Mouse (Mus musculus) forebrain, embryonic 12.5 days (tissue): ENCODE results near the gene Ttc21a. TPM values are rescaled to one million over a fixed set of nuclear protein-coding genes. Genes with fewer than 3 reads are reported as not detected.

Experiments used
- ATAC-seq: fragments of 200-750 bp; cut with Nextera tagmentation; 2 replicates; pipeline ENCODE4 v1.8.0; 2017; ENCODE audit warnings: moderate TSS enrichment; ENCODE audit not compliant: low FRiP score
- H3K27ac ChIP-seq: fragments of 300-500 bp; sonication (generic); 2 replicates; pipeline ENCODE4 v1.5.1; 2016; ENCODE audit warnings: mild to moderate bottlenecking
- H3K27me3 ChIP-seq: fragments of 300-500 bp; sonication (generic); 2 replicates; pipeline ENCODE4 v1.6.1; 2016; ENCODE audit warnings: mild to moderate bottlenecking
- H3K36me3 ChIP-seq: fragments of 300-500 bp; sonication (generic); replicated peaks from 2 replicates; pipeline ENCODE4 v1.6.1; 2016; ENCODE audit warnings: mild to moderate bottlenecking
- H3K4me1 ChIP-seq: fragments of 300-500 bp; sonication (generic); 2 replicates; pipeline ENCODE4 v1.6.1; 2016
- H3K4me2 ChIP-seq: fragments of 300-500 bp; sonication (generic); 2 replicates; pipeline ENCODE4 v1.6.1; 2016; ENCODE audit warnings: mild to moderate bottlenecking, moderate library complexity
- H3K4me3 ChIP-seq: fragments of 300-500 bp; sonication (generic); replicated peaks from 2 replicates; pipeline ENCODE4 v1.5.1; 2016; ENCODE audit warnings: mild to moderate bottlenecking
- H3K9ac ChIP-seq: fragments of 300-500 bp; sonication (generic); 2 replicates; pipeline ENCODE4 v1.6.1; 2016; ENCODE audit warnings: mild to moderate bottlenecking
- H3K9me3 ChIP-seq: fragments of 300-500 bp; sonication (generic); 2 replicates; pipeline ENCODE4 v1.6.1; 2016
- WGBS: fragments of 180-500 bp; shearing (Covaris S2); methylation state at CpG from one replicate; pipeline ENCODE4 v1.1.7; 2016; 5-methylcytosine and 5-hydroxymethylcytosine counted together
- polyA plus RNA-seq: library from polyadenylated mRNA; unstranded; fragments of >200 nt; fragmentation: Nextera tagmentation; extraction: Ambion mirVana; gene quantifications from 2 replicates; pipeline ENCODE4 v1.2.1, GENCODE M21; 2016

Gene Ttc21a
- polyA plus RNA-seq, 1 experiment from 2014 or later = 0.24 TPM

DNA sequence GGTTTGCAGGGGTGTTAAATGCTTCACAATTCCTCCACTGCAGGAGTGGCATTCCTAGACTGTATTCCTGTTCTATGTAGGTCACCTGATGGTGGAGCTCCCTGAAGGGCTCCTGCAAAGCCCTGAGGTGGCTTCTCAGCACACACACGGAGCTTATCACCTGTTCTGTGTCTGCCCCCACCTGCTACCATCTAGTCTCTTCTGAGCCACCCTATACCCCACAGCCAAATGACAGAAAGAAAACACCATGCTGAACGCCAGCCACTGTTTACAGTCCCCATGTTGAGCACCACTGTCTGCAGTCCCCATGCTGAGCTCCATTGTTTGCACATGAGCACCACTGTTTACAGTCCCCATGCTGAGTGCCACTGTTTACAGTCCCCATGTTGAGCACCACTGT lies 42.3 kb downstream of the Ttc21a start:
- 43% methylated on average over 2 of the region's 2 CpGs for WGBS
- no peak for ATAC-seq
- H3K27ac ChIP-seq = no peak overlapping the region
- H3K9me3 ChIP-seq = no peaks in the 10 kb centered on the region
- no peak overlapping the region for H3K4me3 ChIP-seq
- H3K9ac ChIP-seq = no peak overlapping the region
- peaks cover 27% of the 10 kb centered on the region for H3K27me3 ChIP-seq
- H3K4me1 ChIP-seq = peaks cover 65% of the 10 kb centered on the region
- H3K4me2 ChIP-seq = no peak overlapping the region
- no peaks in the 10 kb centered on the region for H3K36me3 ChIP-seq

DNA sequence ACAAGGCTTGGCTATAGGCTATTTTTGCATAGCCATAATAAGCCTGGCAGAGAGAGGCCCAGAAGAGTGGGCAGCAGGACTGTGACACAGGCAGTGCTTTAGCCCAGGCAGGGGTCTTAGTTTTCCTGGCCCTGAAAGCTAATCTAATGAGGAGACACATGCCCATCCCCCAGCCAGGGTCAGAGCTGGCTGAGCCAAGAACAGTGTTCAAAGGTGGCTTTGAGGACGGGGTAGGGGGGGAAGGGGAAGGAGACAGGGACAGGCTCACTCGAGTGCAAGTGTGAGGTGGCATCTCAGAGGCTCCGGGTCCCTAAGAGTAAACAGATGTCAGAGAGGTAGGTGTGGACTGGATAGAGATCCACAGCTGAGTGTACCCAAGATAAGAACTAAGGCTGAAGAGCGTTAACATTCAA lies 43.4 kb downstream of the Ttc21a start:
- peaks cover 65% of the 10 kb centered on the region for H3K4me1 ChIP-seq

DNA sequence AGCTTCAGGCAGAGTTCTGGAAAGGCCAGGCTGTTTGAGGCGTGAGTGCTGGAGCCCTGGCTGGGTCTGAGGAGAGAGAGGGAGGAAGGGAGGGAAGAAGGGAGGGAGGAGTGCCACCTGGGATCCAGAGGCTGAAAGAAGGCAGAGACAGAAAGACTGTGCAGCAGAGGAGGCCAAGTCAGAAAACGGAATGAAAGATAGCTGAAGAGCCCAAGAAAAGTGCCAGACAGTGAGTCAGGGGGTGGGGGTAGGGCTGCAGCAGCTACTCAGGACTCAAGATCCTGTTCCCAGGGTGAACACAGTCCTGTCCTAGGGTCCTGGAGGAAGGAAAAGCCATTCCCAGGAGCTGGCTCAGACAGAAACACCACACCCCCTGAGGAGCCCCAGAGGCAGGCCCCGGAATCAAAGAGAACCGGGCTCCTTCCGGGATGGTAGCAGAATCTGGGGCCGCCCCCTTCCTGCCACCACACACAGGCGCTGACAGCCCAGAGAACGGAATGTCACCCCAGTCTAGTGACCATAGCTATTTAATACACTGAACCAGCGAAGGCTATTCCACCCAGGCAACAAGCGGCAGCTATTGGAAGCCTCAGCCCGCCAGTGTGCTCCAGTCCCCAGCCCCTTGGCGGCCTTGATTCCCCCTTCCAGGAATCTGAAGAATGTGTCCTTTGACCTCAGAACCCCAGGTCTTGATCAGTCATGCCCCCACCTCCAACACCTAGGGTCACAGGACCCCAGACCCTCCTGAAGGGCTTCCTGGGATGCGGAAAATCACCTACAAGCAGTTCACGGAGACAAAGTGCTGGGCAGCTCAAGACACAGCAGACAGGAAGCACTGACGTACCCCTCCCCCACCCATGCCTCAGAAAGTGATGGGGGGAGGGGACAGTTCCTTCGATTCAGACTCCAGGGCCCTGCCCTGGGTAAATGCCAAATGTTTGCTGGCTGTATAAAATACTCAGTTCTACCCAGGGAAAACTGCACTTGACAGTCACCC lies 44.1 kb downstream of the Ttc21a start:
- no peak; the same call in 1 of the 2 replicates for ATAC-seq
- WGBS = 2% methylated on average over 16 of the region's 16 CpGs
- peaks cover 65% of the 10 kb centered on the region for H3K4me1 ChIP-seq

More for the DNA sequence above, 43.4 kb downstream of the Ttc21a start:
- Histone ChIP-seq H3K4me2 (peak overlapping the region; percentile 87), H3K27me3 (peaks cover 28% of the 10 kb centered on the region), H3K36me3 (no peaks in the 10 kb centered on the region), H3K27ac (peak overlapping the region; percentile 79), H3K4me3 (no peak overlapping the region), H3K9ac (peak overlapping the region; percentile 52), H3K9me3 (no peaks in the 10 kb centered on the region)
- ATAC-seq = no peak
- WGBS = 3% methylated on average over 4 of the region's 4 CpGs

DNA sequence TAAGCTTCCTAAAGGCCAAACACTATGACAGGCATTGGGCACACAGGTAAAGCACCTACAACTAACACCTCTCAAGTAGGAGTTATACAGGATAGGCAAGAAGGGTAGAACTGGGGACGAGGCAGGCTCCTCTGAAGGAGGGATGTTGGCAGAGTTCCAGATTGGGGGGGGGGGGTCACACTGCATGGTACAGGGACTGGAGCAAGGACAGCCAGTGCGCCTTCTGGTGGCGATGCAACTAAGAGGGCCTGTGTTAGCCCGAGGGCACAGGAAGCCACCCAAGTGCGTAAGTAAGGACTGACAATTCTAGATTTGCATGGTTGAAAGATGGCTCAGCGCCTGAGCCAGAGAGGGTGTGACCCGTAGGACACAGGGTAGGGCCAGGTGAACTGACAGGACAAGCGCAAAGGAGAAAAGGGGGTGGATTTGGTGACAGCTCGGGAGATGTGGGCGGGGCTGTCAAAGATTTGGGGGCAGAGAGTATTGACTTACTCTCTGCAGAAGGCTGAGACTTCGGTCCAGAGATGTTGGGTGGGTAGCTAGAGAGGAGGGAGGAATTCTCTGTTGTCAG lies 44.9 kb downstream of the Ttc21a start:
- peaks cover 32% of the 10 kb centered on the region for H3K27me3 ChIP-seq
- H3K9me3 ChIP-seq = no peaks in the 10 kb centered on the region
- H3K4me2 ChIP-seq = peak overlapping the region; percentile 87
- peaks cover 61% of the 10 kb centered on the region for H3K4me1 ChIP-seq
- H3K4me3 ChIP-seq = peak overlapping the region; percentile 59
- H3K9ac ChIP-seq = no peak overlapping the region
- peak; percentile 22 for ATAC-seq
- H3K27ac ChIP-seq = 0 out of 2 replicates have a peak overlapping the region, but pooled peaks have one; percentile 25
- 4% methylated on average over 11 of the region's 11 CpGs for WGBS
- H3K36me3 ChIP-seq = no peaks in the 10 kb centered on the region

More for the DNA sequence above, 44.1 kb downstream of the Ttc21a start:
- H3K27ac ChIP-seq = peak overlapping the region; percentile 79
- H3K9me3 ChIP-seq = no peaks in the 10 kb centered on the region
- H3K27me3 ChIP-seq = peaks cover 28% of the 10 kb centered on the region
- H3K4me3 ChIP-seq = peak overlapping the region; percentile 59
- H3K4me2 ChIP-seq = peak overlapping the region; percentile 87
- no peaks in the 10 kb centered on the region for H3K36me3 ChIP-seq
- peak overlapping the region; percentile 52 for H3K9ac ChIP-seq

DNA sequence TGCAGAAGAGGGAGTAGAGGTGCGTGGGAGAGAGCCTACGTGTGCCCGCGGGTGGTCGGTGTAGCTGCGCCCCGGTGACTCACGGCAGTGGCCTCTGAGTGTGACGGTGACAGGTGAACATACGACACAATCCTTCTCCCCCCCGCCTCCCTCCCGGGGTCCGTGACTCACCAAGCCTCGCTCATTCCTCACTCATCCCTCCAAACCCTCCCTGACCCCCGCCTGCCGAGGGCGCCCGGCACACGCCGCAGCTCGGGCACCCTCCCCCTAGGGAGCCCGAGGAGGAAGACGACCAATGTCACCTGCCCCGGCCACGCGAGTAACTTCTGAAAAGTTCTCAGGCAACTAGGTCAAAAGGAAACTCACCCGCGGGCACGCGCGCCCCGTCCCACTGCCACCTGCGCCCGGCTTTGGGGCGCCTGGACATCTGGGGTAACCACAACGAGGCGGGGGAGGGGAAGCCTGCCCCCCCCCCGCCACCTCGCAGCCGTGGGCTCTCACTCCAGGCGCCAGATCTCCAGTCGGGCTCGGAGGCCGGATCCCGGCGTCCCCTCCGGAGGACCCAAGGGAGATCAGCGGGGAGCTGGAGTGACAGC lies 45.6 kb downstream of the Ttc21a start:
- no peaks in the 10 kb centered on the region for H3K9me3 ChIP-seq
- peak overlapping the region; percentile 59 for H3K4me3 ChIP-seq
- WGBS = 0% methylated on average over 44 of the region's 48 CpGs
- peak overlapping the region; percentile 57 for H3K9ac ChIP-seq
- peak overlapping the region; percentile 87 for H3K4me2 ChIP-seq
- H3K4me1 ChIP-seq = peaks cover 54% of the 10 kb centered on the region
- H3K27ac ChIP-seq = no peak overlapping the region
- peaks cover 32% of the 10 kb centered on the region for H3K27me3 ChIP-seq
- ATAC-seq = no peak
- H3K36me3 ChIP-seq = no peaks in the 10 kb centered on the region

DNA sequence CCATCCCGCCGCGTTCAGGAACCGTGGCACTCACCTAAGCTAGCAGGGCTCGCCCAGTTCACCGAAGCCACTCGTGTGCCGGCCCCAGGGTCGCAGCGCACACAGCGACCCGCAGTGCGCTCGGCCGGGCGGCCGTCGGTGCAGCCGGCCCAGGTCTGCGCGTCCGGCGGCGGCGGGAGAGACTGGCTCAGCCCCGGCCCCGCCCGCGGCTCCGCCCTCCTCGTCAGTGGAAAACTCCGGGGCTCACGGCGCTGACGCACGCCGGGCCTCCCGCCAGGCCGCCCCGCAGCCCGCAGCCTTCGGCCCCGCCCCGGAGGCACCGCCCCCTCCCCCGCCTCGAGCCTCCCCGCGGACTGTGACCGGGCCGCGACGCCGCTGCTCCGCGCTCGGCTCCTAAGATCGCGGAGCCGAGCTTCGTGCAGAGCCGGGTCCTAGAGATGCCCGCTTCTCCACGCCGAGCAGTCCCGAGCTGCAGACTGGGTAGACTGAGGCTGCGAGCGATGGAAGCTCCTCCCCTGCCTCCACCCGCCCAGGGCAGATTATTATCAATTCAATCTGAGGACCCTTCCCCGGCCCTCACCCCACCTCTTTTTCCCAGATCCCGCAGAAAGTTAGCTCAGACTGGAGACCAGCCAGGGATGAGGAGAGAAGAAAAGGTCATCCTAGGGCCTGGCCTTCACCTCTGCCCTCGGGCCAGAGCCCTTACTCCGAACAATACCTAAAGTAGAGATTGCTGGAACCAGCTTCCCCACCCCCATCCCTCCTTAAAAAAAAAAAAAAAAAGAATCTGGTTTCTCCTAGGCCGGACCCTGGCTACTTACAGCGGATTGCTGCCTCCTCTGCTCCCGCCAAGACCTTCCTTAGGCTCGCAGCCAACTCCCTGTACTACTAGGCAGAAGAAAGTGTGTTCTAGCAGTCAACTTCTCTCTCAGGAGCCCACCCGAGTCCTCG lies 46.5 kb downstream of the Ttc21a start:
- H3K27me3 ChIP-seq = peaks cover 32% of the 10 kb centered on the region
- under 1% methylated on average over 79 of the region's 79 CpGs for WGBS
- 0 out of 2 replicates have a peak overlapping the region, but pooled peaks have one; percentile 25 for H3K27ac ChIP-seq
- H3K4me3 ChIP-seq = peak overlapping the region; percentile 59
- peak overlapping the region; percentile 87 for H3K4me2 ChIP-seq
- H3K9me3 ChIP-seq = no peaks in the 10 kb centered on the region
- H3K4me1 ChIP-seq = peaks cover 47% of the 10 kb centered on the region
- ATAC-seq = peak; percentile 84
- H3K9ac ChIP-seq = peak overlapping the region; percentile 57
- H3K36me3 ChIP-seq = no peaks in the 10 kb centered on the region

DNA sequence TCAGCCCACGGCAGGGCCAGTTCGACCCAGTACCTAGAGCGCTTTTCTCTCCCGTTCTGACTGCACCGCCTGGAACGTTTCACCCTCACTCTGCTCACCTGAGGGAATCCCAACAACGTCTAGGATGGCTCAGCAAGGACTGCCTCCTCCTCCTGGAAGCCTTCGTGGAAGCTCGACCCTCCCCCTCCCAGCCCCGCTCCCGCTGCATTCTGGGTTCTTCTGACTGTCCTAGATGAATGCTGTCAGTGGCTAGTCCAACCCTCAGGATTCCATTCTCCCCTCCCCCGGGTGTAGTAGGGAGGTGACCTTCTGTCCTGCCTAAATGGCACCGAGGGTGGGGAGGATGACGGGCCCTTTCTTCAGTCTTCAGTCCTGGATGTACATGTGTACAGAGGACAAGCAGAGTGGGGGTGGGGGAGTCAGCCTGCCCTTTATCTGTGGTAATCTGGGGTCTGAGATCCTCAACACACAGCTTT lies 47.2 kb downstream of the Ttc21a start, which contains the start of gene Csrnp1:
Csrnp1 (minus strand) TSS at position 123 of the 476 bp plus-strand sequence.
- Histone ChIP-seq H3K4me2 (peak within 1 kb of the TSS; percentile 87), H3K27me3 (peaks cover 32% of the 10 kb centered on the region), H3K9me3 (no peaks in the 10 kb centered on the region), H3K36me3 (no peaks in the 10 kb centered on the region), H3K9ac (peak within 1 kb of the TSS; percentile 57), H3K27ac (0 out of 2 replicates have a peak within 1 kb of the TSS, but pooled peaks have one; percentile 25), H3K4me3 (peak within 1 kb of the TSS; percentile 59), H3K4me1 (peaks cover 47% of the 10 kb centered on the region)
- no peak for ATAC-seq
- 7% methylated on average over 14 of the region's 14 CpGs for WGBS

DNA sequence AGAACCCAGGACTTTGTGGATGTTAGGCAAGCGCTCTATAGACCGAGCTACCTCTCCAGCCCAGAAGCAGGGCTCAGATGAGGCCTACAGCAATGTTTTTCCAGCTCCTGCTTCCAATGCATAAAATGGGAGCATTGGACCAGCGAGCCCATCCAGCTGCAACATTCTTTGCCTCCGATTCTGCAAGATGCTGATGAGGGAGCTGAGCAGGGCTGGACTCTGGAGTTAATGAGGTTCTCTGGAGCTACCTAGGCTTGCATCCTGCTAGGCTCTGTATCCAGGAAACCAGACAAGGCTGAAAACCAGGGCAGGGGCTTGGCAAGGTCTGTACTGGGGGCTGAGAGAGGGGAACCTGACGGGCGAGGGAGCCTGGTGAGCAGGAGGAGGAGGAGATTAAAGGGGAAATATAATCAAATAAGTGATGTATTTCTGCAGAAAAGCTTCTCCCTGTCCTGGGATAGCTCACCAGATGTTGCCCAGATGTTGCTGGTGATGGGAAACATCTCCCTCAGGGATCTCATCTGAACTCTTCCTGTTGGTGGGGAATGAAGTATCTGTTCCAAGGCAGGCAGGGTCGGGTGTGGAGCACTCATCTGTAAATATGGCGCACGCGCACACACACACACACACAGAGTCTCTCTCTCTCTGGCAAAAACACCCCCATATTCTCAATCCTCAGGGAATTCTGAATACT lies 48.6 kb downstream of the Ttc21a start:
- Histone ChIP-seq H3K4me3 (no peak overlapping the region), H3K27me3 (peaks cover 32% of the 10 kb centered on the region), H3K9ac (no peak overlapping the region), H3K9me3 (no peaks in the 10 kb centered on the region), H3K27ac (no peak overlapping the region), H3K4me2 (no peak overlapping the region), H3K4me1 (peaks cover 37% of the 10 kb centered on the region), H3K36me3 (no peaks in the 10 kb centered on the region)
- no peak for ATAC-seq
- 87% methylated on average over 10 of the region's 10 CpGs for WGBS

DNA sequence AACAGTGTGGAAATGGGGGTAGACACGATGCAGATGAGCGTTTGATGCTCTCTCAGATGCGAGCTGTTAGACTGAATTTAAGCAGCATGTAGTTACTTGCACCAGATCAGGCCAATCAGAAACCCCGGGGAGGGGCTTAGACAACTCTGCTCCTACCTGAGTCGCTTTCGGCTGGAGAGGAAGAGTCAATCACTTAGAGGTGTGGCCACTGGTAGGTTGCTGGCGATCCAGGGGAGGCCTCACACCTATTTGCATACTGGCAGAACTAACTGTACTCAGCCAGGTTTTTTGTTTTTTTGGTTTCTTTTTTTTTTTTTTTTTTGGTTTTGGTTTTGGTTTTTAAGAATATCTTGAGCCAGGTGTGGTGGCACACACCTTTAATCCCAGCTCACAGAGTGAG lies 50.9 kb downstream of the Ttc21a start:
- no peak for ATAC-seq
- no peak overlapping the region for H3K4me2 ChIP-seq
- H3K36me3 ChIP-seq = no peaks in the 10 kb centered on the region
- no peaks in the 10 kb centered on the region for H3K9me3 ChIP-seq
- H3K27me3 ChIP-seq = peaks cover 31% of the 10 kb centered on the region
- H3K9ac ChIP-seq = no peak overlapping the region
- H3K27ac ChIP-seq = no peak overlapping the region
- peaks cover 15% of the 10 kb centered on the region for H3K4me1 ChIP-seq
- WGBS = 48% methylated on average over 7 of the region's 7 CpGs
- no peak overlapping the region for H3K4me3 ChIP-seq

DNA sequence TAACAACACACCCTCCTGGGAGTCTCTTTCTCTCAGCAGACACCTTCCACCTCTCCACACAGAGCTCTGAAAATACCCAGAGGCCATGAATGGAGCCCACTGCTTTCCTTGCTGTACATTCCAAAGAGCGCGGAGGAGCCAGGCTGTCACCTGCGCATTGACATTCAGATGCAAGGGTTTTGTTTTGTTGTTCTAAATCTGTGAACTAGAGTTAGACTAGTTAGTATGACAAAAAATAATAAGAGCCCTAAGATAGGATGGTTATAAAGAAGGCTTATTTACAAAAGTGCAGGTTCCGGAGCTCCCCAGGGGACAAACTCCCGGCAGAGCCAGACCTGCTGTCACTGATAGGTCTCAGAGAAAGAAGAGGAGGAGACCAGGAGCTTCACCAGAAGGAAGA lies 53.9 kb downstream of the Ttc21a start:
- Histone ChIP-seq H3K4me2 (no peak overlapping the region), H3K4me3 (no peak overlapping the region), H3K9me3 (no peaks in the 10 kb centered on the region), H3K27me3 (peaks cover 15% of the 10 kb centered on the region), H3K36me3 (no peaks in the 10 kb centered on the region), H3K9ac (no peak overlapping the region), H3K4me1 (0 out of 2 replicates have a peak, but pooled peaks cover 2% of the 10 kb centered on the region), H3K27ac (no peak overlapping the region)
- no peak for ATAC-seq
- 16% methylated on average over 5 of the region's 5 CpGs for WGBS
